8 mouse cellular contexts compared by ENCODE assay signal in the genomic region with DNA sequence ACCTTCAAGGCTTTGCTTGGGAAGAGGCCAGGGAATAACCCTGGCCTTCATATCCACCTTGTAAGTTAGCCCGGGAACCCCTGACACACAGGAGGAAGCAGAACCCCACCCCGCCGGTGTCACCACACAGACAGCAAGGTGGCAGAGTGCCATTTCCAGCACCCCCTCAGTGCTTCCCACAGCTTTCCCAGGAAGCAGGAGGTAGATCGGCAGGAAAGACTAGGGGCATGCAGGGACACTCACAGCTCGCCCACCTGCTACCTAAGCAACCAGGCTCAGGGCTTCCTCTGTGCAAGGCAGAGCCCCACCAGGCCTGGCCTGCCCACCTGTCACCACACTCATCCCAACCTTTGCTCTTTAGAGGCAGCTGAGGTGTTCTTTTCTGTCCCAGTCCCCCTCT. TPM values are rescaled to one million over a fixed set of nuclear protein-coding genes. Genes with fewer than 3 reads are reported as not detected.
DNase-seq lines count a peak whose midpoint lies in the region; ATAC-seq lines count a peak whose summit lies in the region.

No protein-coding gene starts in this region.

- no peaks in the 10 kb centered on the region for H3K9me3 ChIP-seq in heart, embryonic 13.5 days

- 54% methylated on average over 5 of the region's 5 CpGs for WGBS in heart, embryonic 13.5 days

- peaks cover 38% of the 10 kb centered on the region for H3K36me3 ChIP-seq in heart, embryonic 13.5 days

- DNase-seq in heart, postnatal 10 days = no peak
- DNase-seq in cerebellum, adult 8-10 months = peak; percentile 57
- DNase-seq in frontal cortex, postnatal 36 days (ENCODE audit: low spot score in 2 of 2) = peak; percentile 54 to 61
- DNase-seq in left cerebral cortex, postnatal 14 days (ENCODE audit: low spot score in 2 of 2) = peak; percentile 55 to 69
- peak; percentile 70 to 76 for DNase-seq in right cerebral cortex, postnatal 10 days (ENCODE audit: low spot score in 2 of 2)
- no peak for DNase-seq in urinary bladder, postnatal 36 days (ENCODE audit: low spot score in 2 of 2)

- H3K27ac ChIP-seq in heart, embryonic 13.5 days (replicated peaks) = peak overlapping the region; percentile 95; the same call in 1 of the 2 replicates

- H3K4me3 ChIP-seq in heart, embryonic 13.5 days = peak overlapping the region; percentile 85

- H3K9ac ChIP-seq in heart, embryonic 13.5 days = peak overlapping the region; percentile 90

- peaks cover 85% of the 10 kb centered on the region for H3K4me1 ChIP-seq in heart, embryonic 13.5 days

- ATAC-seq in heart, embryonic 13.5 days (ENCODE audit: extremely low read depth, insufficient number of reproducible peaks, low FRiP score, low TSS enrichment) = no peak
- ATAC-seq in inflammation-experienced regulatory T-cells, adult 6 months = no peak

- H3K4me2 ChIP-seq in heart, embryonic 13.5 days = peak overlapping the region; percentile 94

- H3K27me3 ChIP-seq in heart, embryonic 13.5 days (replicated peaks) = no peaks in the 10 kb centered on the region

- intact Hi-C loops in heart, postnatal 10 days (cut with DNase I) = loop anchor here (5.0 kb wide), 1 partner anchor 68 kb away; a partner anchor contains a TSS
- intact Hi-C loops in left cerebral cortex, postnatal 14 days (cut with DNase I) = loop anchor here (5.0 kb wide), 1 partner anchor 68 kb away; a partner anchor contains a TSS

RNA-seq across cellular contexts. Expression of a gene that starts 19.1 kb away (rescaled TPM):
- polyA plus RNA-seq in heart, embryonic 13.5 days (2015; fragmentation: Nextera tagmentation; extraction: Ambion mirVana) = 27.7 and 30.6 TPM in 2 replicates
- total RNA-seq in heart, postnatal 10 days (2021) = 10 to 100 TPM; 49.0 to 54.3 TPM
- 100 to 1,000 TPM; 106 to 114 TPM for total RNA-seq in left cerebral cortex, postnatal 14 days (2021)
- 10 to 100 TPM; 13.2 to 19.4 (median 18.7) TPM for polyA plus RNA-seq in inflammation-experienced regulatory T-cells, adult 6 months (2017; shearing (Covaris generic))

Comparison
In these comparisons a context has a peak if more than half of its experiments do, and no peak if none do; other contexts are left out.
1. DNase-seq: peak in cerebellum, adult 8-10 months (single experiment), frontal cortex, postnatal 36 days (2 of 2), left cerebral cortex, postnatal 14 days (2 of 2) and right cerebral cortex, postnatal 10 days (2 of 2); none in heart, postnatal 10 days (0 of 2) and urinary bladder, postnatal 36 days (0 of 2).